In the genomic region with DNA sequence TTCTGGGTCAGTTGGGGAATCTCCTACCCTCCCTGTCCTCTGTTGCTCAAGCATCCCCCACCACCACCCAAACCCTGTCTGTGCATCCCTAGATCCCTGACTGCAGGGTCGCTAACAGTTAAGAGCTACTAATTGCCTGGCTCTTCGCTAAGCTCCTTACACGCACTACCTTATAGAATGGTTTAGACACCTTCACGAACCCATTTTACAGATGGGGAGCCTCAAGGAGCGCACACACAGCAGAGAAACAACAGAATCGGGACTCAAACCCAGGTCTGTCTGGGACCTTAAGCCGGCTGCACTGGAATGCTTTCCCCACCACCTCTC, we compare ENCODE assay signal across 8 mouse cellular contexts. TPM values are rescaled to one million over a fixed set of nuclear protein-coding genes. Genes with fewer than 3 reads are reported as not detected.
DNase-seq lines count a peak whose midpoint lies in the region; ATAC-seq and TF ChIP-seq lines count a peak whose summit lies in the region.

No protein-coding gene starts in this region.

- TF ChIP-seq POLR2A in cerebellum, adult 2 months (IDR thresholded peaks at IDR 0.05; ENCODE audit: borderline replicate concordance, insufficient read depth, low read length) = no peak
- no peak for TF ChIP-seq POLR2A in testis, adult 2 months (IDR thresholded peaks at IDR 0.05; ENCODE audit: control insufficient read depth, low read depth, low read length)
- no peak for TF ChIP-seq POLR2A in limb, embryonic 14.5 days (IDR thresholded peaks at IDR 0.05; ENCODE audit: borderline replicate concordance, extremely low read depth, insufficient read depth, insufficient read length)

- WGBS in cerebellum, adult 2 months = 4% methylated on average over 7 of the region's 7 CpGs
- WGBS in limb, embryonic 14.5 days = 14% methylated on average over 7 of the region's 7 CpGs
- WGBS in stomach, embryonic 15.5 days = 7% methylated on average over 7 of the region's 7 CpGs

- no peak overlapping the region for H3K27ac ChIP-seq in cerebellum, adult 2 months (ENCODE audit: insufficient read depth, low read length)
- H3K27ac ChIP-seq in testis, adult 2 months (ENCODE audit: control insufficient read depth, insufficient read depth, low read depth, low read length) = peak overlapping the region; percentile 34; the same call in 1 of the 2 replicates
- no peak overlapping the region for H3K27ac ChIP-seq in limb, embryonic 14.5 days (replicated peaks; ENCODE audit: low read depth, low read length)
- no peak overlapping the region for H3K27ac ChIP-seq in stomach, embryonic 15.5 days

- no peak for DNase-seq in cerebellum, adult 2 months
- no peak for DNase-seq in cerebellum, postnatal 36 days
- DNase-seq in testis, postnatal 10 days (ENCODE audit: low spot score) = no peak
- DNase-seq in limb, embryonic 14.5 days (ENCODE audit: low spot score) = no peak
- no peak for DNase-seq in frontal cortex, postnatal 25 days (ENCODE audit: low spot score in 2 of 2)
- no peak for DNase-seq in embryo, embryonic 9.5 days (ENCODE audit: extremely low spot score)

- H3K4me3 ChIP-seq in cerebellum, adult 2 months (replicated peaks; ENCODE audit: insufficient read depth, low read depth, low read length) = peak overlapping the region; percentile 92
- H3K4me3 ChIP-seq in testis, adult 2 months (ENCODE audit: control insufficient read depth, low read depth, low read length) = peak overlapping the region; percentile 90
- peak overlapping the region; percentile 65 for H3K4me3 ChIP-seq in limb, embryonic 14.5 days (replicated peaks; ENCODE audit: low read length)
- H3K4me3 ChIP-seq in stomach, embryonic 15.5 days (replicated peaks) = peak overlapping the region; percentile 75

- no peaks in the 10 kb centered on the region for H3K27me3 ChIP-seq in cerebellum, adult 2 months (ENCODE audit: control insufficient read depth, insufficient read depth, low read length)
- no peaks in the 10 kb centered on the region for H3K27me3 ChIP-seq in testis, adult 2 months (ENCODE audit: control insufficient read depth, insufficient read depth, low read length)
- no peaks in the 10 kb centered on the region for H3K27me3 ChIP-seq in limb, embryonic 14.5 days (ENCODE audit: control insufficient read depth, insufficient read depth, low read length)
- H3K27me3 ChIP-seq in stomach, embryonic 15.5 days (replicated peaks) = no peaks in the 10 kb centered on the region

- ATAC-seq in limb, embryonic 14.5 days (ENCODE audit: low FRiP score, low read depth) = no peak; the same call in 1 of the 2 replicates
- no peak for ATAC-seq in stomach, embryonic 15.5 days (ENCODE audit: insufficient read depth, low FRiP score, low read depth)

- no peaks in the 10 kb centered on the region for H3K9me3 ChIP-seq in limb, embryonic 14.5 days (ENCODE audit: control insufficient read depth, low read length)
- no peaks in the 10 kb centered on the region for H3K9me3 ChIP-seq in stomach, embryonic 15.5 days

- 0 out of 2 replicates have a peak, but pooled peaks cover 4% of the 10 kb centered on the region for H3K4me1 ChIP-seq in cerebellum, adult 2 months (ENCODE audit: control insufficient read depth, insufficient read depth, low read length)
- H3K4me1 ChIP-seq in testis, adult 2 months (ENCODE audit: control insufficient read depth, insufficient read depth, low read length) = peaks cover 13% of the 10 kb centered on the region
- peaks cover 10% of the 10 kb centered on the region for H3K4me1 ChIP-seq in limb, embryonic 14.5 days (ENCODE audit: control insufficient read depth, insufficient read depth, low read length)
- H3K4me1 ChIP-seq in stomach, embryonic 15.5 days = peaks cover 8% of the 10 kb centered on the region

- H3K4me2 ChIP-seq in limb, embryonic 14.5 days (replicated peaks; ENCODE audit: low read depth, low read length, severe bottlenecking) = peak overlapping the region; percentile 57
- H3K4me2 ChIP-seq in stomach, embryonic 15.5 days = peak overlapping the region; percentile 82

- H3K9ac ChIP-seq in limb, embryonic 14.5 days (ENCODE audit: low read depth, low read length, severe bottlenecking) = peak overlapping the region; percentile 48
- H3K9ac ChIP-seq in stomach, embryonic 15.5 days = peak overlapping the region; percentile 42

- H3K36me3 ChIP-seq in testis, adult 2 months (ENCODE audit: control insufficient read depth, insufficient read depth, low read length) = no peaks in the 10 kb centered on the region
- peaks cover 28% of the 10 kb centered on the region for H3K36me3 ChIP-seq in limb, embryonic 14.5 days (ENCODE audit: control insufficient read depth, insufficient read depth, low read length)
- H3K36me3 ChIP-seq in stomach, embryonic 15.5 days = 0 out of 2 replicates have a peak, but pooled peaks cover 8% of the 10 kb centered on the region

- TF ChIP-seq CTCF in cerebellum, adult 2 months (IDR thresholded peaks at IDR 0.05; ENCODE audit: borderline replicate concordance, insufficient read depth, low read depth, low read length) = no peak
- no peak for TF ChIP-seq CTCF in testis, adult 2 months (IDR thresholded peaks at IDR 0.05; ENCODE audit: control insufficient read depth, insufficient read depth, insufficient replicate concordance, low read depth, low read length)

RNA-seq across cellular contexts. Expression of a gene that starts 0.3 kb away (rescaled TPM):
- 47.1 and 50.9 TPM in 2 replicates for polyA plus RNA-seq in cerebellum, adult 2 months (2012; rRNA removed)
- 48.8 and 52.5 TPM in 2 replicates for polyA plus RNA-seq in testis, adult 2 months (2012; rRNA removed)
- polyA plus RNA-seq in limb, embryonic 14.5 days (2012; rRNA removed) = 35.8 and 44.3 TPM in 2 replicates
- polyA plus RNA-seq in limb, embryonic 14.5 days (2014; fragmentation: Nextera tagmentation; extraction: Ambion mirVana) = 55.2 and 59.6 TPM in 2 replicates
- polyA plus RNA-seq in stomach, embryonic 15.5 days (2015; fragmentation: Nextera tagmentation; extraction: Ambion mirVana) = 58.2 and 59.1 TPM in 2 replicates

RNA-seq across cellular contexts. Expression of a gene that starts 7.5 kb away (rescaled TPM):
- 0.21 and 0.27 TPM in 2 replicates for polyA plus RNA-seq in cerebellum, adult 2 months (2012; rRNA removed)
- polyA plus RNA-seq in testis, adult 2 months (2012; rRNA removed) = 0.12 TPM in 1 of 2 replicates, not detected in the other
- polyA plus RNA-seq in limb, embryonic 14.5 days (2012; rRNA removed) = 0.06 and 0.09 TPM in 2 replicates
- not detected in 2 replicates for polyA plus RNA-seq in limb, embryonic 14.5 days (2014; fragmentation: Nextera tagmentation; extraction: Ambion mirVana)
- 0.31 and 0.57 TPM in 2 replicates for polyA plus RNA-seq in stomach, embryonic 15.5 days (2015; fragmentation: Nextera tagmentation; extraction: Ambion mirVana)

RNA-seq across cellular contexts. Expression of a gene that starts 53.1 kb away (rescaled TPM):
- polyA plus RNA-seq in cerebellum, adult 2 months (2012; rRNA removed) = 13.2 and 16.1 TPM in 2 replicates
- polyA plus RNA-seq in testis, adult 2 months (2012; rRNA removed) = 18.9 and 20.5 TPM in 2 replicates
- polyA plus RNA-seq in limb, embryonic 14.5 days (2012; rRNA removed) = 27.8 and 38.8 TPM in 2 replicates
- 35.4 and 35.8 TPM in 2 replicates for polyA plus RNA-seq in limb, embryonic 14.5 days (2014; fragmentation: Nextera tagmentation; extraction: Ambion mirVana)
- 26.2 and 30.2 TPM in 2 replicates for polyA plus RNA-seq in stomach, embryonic 15.5 days (2015; fragmentation: Nextera tagmentation; extraction: Ambion mirVana)
